Mouse (Mus musculus) myocyte (in vitro differentiated cells): ENCODE results near the gene Rsph3a.
"Not testable (repeated sequence)": the region's sequence is repeated elsewhere in the genome, so short reads cannot be mapped to it uniquely, and the experiment has no call there.

ENCODE experiments used
- MYOD1 ChIP-seq, 3 experiments: IDR thresholded peaks; one replicate each; pipeline ENCODE4 v1.6.1; 2011; ENCODE audit warnings: control low read depth in 2 of 3, low read depth in 2 of 3, mild to moderate bottlenecking in 2 of 3, moderate library complexity in 1 of 3; ENCODE audit not compliant: insufficient read length in 2 of 3, control insufficient read depth in 1 of 3
- POLR2A ChIP-seq: IDR thresholded peaks from one replicate; pipeline ENCODE4 v1.6.1; 2011; ENCODE audit warnings: low read depth, mild to moderate bottlenecking, control low read depth, moderate library complexity; ENCODE audit not compliant: insufficient read length
- USF1 ChIP-seq: IDR thresholded peaks from one replicate; pipeline ENCODE4 v1.6.1; 2011; ENCODE audit warnings: low read depth, mild to moderate bottlenecking, control low read depth, moderate library complexity

DNA sequence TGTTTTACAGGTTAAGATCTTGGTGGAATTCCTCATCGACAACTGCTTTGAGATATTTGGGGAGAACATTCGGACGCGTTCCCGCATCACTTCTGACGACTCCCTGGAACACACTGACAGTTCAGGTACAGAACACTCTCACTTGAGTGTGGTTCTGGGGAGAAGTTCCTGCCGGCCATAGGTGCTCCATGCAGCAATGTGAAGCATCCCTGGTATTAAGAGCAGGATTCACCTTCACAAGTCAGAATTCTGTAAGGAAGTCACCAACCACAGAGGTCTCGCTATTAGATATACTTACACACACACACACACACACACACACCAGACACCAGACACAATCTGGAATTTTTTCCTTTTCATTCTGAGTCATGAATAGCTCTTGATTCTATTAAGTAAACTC lies 13.3 kb upstream of the Rsph3a start:
- not testable (repeated sequence) for TF ChIP-seq POLR2A; MYOD1 (IDR thresholded peaks at IDR 0.05; ENCODE audit: control insufficient read depth in 1 of 3, insufficient read length in 2 of 3, low read depth in 2 of 3); USF1
